Mouse (Mus musculus) adrenal gland, adult 2 months (tissue): ENCODE data around the gene Chrna7. TPM values are rescaled to one million over a fixed set of nuclear protein-coding genes. Genes with fewer than 3 reads are reported as not detected.

Experiments used
- DNase-seq: peaks from one replicate; pipeline ENCODE4 v3.0.0; 2021
- long read RNA-seq: library from polyadenylated mRNA; stranded (forward); transcript quantifications from one replicate; pipeline ENCODE4 v2.0.0, GENCODE M21; 2021
- polyA plus RNA-seq: library from polyadenylated mRNA; depleted of rRNA; stranded (reverse); fragments of >200 nt; gene quantifications from 2 replicates; pipeline ENCODE4 v1.2.3, GENCODE M21; 2012; rRNA removed
- total RNA-seq, 2 experiments: library from RNA; stranded (reverse); gene quantifications; 2 replicates each; pipeline ENCODE4 v1.2.3; 2021

The Chrna7 gene
- total RNA-seq (10 to 100 TPM; 15.1 to 23.0 TPM), polyA plus RNA-seq (12.0 and 12.2 TPM in 2 replicates)
- long read RNA-seq, partial matches to known transcripts = 0 of 9 reads
- long read RNA-seq, other reads (novel, unspliced or antisense) = 7 of 9 reads

DNA sequence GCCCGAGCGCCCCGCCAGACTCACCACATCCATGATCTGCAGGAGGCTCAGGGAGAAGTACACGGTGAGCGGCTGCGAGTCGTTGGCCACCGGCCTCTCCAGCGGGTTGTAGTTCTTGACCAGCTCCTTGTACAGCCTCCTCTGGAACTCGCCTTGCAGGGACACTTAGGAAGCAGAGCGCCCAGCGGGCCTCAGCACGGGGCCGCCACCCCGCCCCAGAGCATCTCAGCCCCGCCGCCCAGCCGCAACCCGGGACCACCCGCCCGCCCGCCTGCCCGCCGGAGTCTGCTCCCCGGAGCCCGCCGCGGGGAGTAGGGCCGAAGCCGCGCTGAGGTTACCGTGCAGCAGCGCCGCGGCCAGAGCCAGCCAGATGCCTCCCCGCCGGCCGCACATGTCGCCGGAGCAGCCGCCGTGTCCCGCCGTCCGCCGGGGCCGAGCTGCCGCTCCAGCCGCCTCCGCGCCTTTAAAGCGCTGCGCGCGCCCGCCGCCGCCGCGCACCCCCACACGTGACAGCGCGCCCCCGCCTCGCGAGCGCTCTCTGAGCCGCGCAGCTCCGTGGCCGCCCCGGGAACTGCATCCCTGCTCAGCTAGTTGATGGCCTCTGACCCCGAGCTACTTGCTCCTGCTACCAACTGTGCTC lies at the start of gene Chrna7:
TSS of gene Chrna7 (minus strand) at position 486 of the 640 bp plus-strand sequence.
- DNase-seq = peak; percentile 88

DNA sequence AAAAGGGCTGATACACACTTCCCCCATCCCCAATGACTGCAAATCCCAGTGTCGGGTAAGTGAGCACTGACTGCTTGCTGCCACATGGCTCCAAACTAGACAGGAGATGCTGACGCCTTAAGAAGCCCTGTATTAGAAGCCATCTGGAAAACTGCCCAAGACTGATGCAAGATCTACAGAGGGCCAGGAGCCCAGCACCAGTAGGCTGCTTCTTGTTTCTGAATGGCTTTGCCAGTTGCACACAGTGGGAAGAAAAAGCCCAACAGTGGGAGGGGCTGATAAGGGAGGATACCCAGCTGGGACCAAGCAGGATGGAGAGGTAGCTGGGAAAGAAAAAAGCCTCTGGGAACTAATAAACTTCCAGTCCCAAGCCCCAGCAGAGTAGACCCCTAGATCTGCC lies 37.0 kb upstream of the Chrna7 start:
- no peak for DNase-seq

DNA sequence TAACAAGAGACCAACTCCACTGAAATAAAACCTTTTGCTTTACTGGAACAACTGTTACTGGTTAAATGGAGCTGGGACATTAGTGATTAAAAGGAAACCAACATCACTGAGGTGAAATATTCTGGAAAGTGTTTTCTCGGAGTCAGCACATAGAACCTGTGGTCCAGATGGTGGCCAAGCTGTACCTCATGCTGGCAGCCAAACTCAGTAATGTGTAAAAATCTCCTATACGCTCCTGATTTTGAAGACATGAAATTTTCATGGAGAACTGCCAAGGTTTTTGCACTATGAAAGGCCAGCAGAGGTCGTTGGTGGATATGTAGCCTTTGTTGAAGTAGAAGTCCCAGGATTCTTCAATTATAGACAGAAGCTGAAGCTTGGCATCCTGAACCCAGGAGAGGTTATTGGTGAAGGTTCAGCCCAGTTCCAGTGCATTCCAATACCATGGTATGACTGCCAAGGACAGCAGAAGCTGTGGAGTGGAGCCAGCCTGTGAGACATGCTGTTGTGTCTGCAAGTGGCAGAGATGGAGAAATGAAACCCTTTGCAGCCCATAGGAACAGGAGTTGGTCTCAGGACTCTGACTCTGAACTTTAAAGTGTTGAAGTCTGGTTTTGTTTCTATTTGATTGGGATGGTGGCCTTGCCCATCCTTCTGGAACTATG lies 25.6 kb upstream of the Chrna7 start:
- no peak for DNase-seq

DNA sequence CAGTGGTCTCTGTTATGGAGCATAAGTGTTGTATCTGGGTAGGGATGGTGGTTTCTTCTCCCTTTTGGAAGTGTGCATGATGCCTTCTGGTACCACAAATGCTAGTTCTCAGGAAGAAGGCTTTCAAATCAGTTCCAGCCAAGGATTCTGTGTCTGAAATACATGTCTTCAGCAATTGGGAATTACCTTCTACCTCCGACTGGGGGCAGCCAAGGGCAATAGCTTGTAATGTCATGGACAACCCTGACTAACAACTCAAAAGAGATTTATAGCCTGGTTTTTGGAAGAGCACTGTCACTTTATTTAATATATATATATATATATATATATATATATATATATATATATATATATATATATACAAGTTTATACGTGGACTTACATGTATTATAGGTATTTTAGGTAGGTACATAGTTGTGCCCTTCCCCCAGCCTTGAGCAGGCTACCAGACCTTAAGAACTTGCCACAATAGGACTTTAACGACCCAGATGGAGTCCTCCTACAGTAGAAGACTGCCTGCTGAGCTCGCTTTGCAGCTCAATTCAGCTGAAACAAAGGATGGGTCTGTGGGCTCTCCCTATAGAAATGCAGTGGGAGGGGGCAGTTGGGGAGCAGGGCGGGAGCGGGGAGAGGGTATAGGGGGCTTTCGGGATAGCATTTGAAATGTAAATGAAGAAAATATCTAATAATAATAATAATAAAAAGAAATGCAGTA lies 12.9 kb upstream of the Chrna7 start:
- no peak for DNase-seq

DNA sequence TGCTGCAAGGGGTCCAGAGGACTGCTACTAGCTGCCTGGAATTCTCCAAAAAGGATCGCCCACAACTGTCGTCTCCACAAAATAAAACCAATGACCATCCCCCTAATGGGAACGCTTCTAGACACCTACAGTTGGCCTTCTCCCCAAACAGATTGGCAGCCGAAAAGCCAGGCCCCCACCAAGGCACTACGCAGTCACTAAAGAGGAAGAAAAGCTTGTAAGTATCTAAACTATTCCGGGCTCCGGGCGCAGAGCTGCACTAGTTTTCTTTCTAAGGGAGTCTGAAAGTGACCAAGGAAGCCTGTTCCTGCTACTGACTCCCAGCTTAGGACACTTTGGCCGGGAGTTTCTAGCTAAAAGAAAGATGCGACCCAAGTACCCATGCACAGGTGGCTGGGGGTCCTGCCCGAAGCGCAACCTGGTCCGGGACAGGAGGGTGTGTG lies 707 bp downstream of the Chrna7 start:
- peak; percentile 39 for DNase-seq

DNA sequence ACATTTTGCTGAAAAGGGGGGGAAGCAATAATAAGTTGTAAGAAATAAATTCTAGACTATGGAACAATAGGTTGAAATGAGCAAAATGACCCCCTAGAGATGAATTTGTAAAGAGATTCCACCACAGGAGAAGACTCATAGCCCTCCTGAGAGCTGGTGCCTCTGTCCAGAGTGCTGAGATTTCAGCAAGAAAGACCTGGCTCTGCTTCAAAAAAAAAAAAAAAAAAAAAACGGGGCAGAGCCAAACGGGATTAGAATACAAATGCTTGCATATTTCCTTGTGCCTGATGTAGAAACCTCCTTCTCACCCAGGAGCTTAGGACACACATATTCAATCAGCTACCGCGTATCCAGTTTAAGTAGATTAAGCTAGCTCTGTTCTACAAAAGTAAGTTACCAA lies 2.9 kb downstream of the Chrna7 start:
- no peak for DNase-seq

DNA sequence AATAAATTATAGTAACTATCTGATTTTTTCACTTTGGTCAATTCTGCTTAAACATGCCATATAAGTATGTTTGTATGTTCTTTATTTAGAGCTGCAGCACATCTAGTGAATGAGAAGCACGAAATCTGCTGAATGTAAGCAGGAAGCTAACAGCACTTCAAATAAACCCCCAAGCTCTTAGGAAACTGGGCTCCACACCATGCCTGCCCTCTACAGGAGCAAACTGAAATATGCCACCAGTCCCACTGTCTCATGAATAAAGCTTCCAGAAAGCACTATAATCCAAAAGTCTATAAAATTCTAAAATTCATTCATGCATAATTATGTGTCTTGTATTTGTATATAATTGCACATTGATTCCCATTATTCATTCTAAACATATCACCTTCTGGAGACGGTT lies 5.2 kb downstream of the Chrna7 start:
- DNase-seq = no peak

DNA sequence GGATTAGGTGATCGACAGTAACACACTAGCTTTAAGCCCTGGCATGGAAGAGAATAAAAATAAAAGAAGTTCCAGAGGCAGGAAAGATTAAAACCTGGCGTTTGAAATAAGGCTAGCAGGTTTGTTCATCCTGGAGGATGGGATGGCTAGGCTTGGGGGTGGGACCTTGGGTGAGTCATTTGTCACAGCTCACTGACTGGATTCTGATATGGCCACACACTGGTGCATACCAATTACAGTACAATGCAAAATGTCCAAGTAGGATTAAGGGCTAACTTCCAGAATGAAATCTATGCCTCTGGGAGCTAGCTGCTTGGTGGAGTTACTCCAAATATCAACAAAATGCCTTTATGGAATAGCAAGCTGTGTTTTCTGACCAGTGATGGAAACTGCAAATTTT lies 16.8 kb downstream of the Chrna7 start:
- DNase-seq = no peak

DNA sequence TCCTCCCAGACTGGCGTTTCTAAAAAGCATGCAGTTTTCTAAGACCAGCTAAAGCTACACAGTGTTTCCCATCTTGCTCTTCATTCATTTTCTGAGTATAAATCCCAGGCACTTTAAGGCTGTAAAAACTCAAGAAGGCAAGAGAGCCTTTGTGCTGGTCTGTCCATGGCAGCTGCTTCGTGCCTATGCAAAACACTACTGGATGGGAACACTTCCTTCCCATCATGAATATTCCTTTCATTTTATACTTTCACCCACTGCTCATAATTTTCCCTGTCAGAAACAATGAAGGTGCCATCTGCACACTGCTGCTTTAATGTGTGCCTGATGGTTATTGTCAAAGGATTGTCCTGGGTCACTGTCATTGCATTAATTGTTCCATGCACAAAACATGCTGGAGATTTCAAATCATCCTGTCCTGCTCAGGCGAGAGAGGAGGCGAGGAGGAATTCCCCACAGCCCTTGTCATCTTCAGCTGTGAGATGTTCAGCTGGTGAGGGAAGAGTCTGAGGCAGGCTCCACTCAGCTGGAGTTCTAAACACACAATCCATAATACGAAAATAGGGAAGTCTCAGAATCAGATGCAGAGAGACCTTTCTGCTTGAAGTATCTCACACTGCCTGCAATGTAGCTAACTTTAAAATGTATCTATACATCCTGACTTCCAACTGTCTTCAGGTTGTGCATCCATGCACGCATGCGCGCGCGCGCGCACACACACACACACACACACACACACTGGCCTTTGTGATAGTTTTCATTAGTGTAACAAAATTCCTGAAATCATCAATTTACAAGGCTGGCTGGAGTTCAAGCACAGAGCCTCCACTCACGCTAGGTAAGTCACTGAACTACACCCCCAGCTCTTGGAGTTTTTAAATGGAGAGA lies 22.5 kb downstream of the Chrna7 start:
- no peak for DNase-seq

DNA sequence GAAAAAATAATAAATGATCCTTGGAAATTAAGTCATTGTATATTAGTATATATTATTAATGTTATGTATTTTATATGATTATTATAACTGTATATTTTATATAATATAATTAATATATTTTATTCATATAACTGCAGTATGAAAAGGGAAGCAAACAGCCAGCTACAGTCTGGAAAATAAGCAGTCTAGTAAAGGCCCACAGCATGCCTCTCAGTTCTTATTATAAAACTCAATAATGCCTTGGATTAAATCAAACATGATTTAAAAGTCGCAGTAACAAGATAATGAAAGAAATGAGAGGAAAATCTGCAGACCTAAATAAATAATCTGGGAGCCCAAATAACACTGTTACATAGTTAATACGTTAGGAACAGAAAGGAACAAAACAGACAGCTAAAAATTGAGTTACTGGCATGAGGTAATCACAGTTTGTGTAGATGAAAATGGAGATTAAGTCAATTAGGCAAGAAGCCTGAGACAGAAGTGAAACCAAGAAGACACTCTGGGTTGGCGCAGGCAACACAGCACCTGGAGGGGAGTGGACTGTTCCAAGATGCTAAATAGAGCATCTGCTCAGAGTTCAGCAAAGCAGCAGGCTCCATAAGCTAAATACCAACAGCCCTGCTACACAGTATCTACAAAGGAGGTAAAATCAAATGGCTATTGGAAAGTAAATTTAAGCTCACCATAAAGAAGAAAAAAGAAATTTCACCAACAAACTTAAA lies 42.1 kb downstream of the Chrna7 start:
- DNase-seq = no peak

DNA sequence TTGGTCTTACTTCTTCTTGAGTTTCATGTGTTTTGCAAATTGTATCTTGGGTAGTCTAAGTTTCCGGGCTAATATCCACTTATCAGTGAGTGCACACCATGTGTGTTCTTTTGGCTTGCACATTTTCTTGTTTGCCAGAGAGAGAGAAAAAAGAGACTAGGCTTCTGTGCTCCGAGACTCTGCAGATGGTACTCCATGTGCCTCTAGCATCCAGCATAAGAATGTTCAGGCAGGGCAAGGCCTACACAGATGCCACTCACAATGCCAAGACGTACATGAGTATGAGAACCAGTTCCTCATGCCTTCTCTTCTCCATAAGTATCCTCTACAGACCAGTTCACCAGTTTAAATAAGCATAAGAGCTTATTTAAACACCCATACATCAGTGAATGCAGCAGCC lies 47.8 kb downstream of the Chrna7 start:
- DNase-seq = no peak

DNA sequence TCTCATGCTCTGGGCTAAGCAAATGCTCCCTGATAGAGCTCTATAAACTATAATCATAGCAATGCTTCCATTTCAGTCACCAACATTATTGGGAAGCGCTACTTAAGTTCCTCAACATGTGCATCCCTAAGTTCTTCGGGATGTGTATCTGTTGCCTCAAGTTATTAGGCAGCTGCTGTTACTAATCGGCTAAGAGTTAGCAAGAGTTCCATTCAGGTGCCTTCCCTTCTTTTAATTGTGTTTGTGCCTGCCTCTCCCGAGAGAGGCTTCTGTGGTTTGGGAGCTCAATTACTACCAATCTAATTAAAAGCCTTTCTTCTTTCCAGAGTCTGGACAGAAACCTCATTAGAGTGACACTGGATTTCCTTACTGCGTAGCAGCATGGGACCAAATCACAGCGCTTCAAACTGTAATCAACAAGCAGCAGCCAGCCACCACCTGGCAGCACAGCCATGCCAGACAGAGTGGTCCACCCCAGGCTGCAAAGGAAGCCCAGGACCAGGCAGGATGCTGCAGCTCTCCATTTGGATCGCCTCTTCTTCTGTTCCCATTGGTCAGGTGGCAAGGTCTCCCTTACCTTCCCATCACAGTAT lies 50.0 kb downstream of the Chrna7 start:
- DNase-seq = peak; percentile 4

DNA sequence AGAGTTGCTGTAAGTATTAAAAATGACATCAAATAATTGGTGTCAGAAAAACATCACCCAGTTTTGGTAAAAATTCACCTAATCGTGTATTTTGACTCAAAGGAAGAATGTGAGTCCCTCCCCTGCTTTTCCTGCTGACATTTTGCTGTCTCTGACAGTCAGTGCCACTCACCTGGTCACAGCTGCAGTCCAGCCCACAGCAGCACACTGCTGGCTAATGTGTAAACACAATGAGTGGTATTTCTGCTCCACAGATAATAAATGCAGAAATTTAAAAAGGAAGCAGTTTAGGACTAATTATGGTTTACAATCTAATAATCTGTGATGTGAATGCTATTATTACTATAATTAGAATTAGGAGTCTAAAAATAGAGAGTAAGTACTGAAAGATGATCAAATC lies 59.1 kb downstream of the Chrna7 start:
- no peak for DNase-seq

DNA sequence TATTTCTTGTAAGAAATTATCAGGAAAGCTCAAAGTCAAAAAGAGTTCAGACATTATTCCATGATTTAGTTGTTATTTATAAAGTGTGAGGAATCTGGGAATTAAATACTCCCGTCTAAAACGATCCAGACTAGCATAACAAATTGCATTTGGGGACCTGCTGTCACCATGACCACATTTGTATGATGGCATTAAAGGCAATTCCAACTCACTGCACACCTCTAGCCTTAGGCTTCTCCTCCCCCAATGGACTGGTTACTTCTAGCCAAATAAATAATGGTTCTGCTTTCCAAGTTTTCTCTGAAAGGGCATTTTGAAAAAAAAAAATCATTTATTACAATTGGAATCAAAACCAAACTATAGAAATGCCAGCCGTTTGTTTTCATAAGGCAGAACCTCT lies 63.6 kb downstream of the Chrna7 start:
- DNase-seq = no peak

DNA sequence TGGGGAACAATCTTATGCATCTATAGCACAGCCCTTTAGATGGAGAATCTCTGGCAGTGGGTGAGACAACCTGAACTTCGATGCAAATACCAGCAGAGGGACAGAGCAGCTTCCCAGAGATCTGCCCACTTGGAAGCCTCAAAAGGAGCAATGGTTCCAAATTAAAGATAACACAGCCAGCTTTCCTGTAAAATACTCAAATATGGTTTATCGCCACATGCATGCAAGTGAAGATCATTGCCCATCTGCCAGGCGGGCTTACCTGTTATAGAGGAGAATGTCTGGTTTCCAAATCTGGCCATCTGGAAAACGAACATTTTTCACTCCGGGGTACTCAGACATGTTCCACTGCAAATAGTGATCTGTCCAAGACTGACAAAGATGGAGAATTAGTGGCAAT lies 64.0 kb downstream of the Chrna7 start:
- DNase-seq = no peak

DNA sequence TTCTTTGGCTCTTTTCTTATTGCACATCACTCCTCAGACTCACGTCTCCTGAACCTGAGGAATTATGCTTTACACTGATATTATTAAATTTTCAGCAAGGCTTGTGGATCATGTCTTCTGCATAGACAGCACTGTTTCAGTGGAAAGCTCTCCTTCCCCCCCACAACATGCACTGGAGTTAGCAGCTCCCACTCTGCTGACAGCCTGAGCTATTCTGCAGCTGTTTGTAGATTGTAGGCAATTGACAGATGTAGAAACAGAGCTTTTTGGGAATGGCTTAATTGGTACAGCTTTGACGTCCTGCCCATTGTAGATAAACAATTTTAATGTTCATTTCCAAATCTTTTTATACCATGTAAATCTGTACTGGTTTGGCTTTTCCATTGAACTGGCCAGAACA lies 89.8 kb downstream of the Chrna7 start:
- DNase-seq = no peak

DNA sequence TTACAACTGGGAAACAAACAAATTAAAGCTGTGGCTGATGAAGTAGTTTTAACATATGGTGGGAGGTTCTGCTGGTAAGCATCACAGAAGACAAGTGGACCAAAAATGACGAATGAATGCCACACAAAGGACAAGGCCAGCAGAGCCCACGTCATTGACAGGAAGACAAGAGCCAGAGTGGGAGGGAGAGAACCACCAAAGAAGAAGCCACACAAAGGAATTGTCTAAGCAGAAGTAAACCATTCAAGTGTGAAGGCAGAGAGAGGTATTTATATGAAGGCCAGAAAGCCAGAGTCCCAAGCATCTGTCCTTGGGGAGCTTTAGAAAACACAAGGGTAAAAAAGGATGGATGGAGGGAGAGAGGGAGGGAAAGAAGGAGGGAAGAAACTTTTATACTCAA lies 98.7 kb downstream of the Chrna7 start:
- DNase-seq = no peak

DNA sequence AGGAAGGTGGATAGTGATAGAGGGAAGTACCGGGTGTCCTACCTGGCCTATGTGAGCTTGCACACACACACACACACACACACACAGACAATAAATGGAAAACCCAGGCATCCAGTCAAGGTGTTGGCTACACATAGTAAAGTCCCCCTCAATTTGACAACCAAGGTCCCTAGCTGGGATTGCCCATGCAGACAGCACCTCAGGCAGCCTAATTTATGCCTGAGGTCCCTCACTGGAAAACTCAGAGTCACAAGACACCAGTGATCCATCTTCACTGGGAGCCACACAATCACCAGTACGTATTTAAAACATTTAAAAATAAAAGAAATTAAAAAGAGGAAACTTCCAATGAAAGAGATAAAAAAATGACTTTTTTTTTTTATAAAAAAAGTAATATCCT lies 99.1 kb downstream of the Chrna7 start:
- DNase-seq = no peak

DNA sequence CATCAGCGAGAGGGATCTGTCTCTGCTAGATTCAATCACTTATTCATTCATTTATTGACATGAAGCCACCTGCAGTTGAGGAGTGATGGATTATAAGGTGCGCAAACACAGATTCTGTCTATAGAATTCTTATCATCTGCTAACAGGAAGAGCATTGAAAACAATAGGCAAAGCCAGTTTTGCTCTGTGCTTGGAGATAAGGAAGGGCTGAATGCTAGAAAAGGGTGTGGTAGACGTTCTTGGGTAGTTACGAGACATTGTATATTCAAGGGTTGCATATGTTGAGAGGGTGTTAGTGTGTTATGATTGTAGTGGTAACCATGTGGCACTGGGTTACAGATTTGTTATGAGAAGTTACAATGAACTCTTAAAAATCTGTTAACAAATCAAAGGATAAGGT lies 103.0 kb downstream of the Chrna7 start:
- no peak for DNase-seq

DNA sequence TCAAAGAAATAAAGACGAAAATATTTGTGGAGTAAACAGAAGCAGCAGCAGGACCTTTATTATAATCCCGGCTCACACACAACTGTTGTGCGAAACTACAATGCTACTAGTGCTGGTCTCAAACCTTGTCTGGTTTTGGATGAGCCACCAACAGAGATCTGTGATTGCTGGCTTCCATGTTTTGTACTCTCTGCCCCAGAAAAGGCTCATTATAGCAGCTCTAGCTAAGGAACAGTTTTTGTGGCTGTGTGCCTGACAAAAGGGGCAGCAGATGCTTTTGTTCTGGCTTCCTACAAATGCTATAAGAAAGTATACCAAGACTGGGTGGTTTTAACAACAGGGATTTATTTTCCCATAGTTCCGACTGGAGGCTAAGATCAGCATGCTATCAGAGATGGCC lies 126.4 kb downstream of the Chrna7 start:
- DNase-seq = no peak
